Mouse (Mus musculus): ENCODE data around the gene Dbi. TPM values are rescaled to one million over a fixed set of nuclear protein-coding genes. Genes with fewer than 3 reads are reported as not detected.

Gene Dbi
- total and polyA plus RNA-seq, 2 experiments from 2014 or later: 533 to 1,729 TPM

DNA sequence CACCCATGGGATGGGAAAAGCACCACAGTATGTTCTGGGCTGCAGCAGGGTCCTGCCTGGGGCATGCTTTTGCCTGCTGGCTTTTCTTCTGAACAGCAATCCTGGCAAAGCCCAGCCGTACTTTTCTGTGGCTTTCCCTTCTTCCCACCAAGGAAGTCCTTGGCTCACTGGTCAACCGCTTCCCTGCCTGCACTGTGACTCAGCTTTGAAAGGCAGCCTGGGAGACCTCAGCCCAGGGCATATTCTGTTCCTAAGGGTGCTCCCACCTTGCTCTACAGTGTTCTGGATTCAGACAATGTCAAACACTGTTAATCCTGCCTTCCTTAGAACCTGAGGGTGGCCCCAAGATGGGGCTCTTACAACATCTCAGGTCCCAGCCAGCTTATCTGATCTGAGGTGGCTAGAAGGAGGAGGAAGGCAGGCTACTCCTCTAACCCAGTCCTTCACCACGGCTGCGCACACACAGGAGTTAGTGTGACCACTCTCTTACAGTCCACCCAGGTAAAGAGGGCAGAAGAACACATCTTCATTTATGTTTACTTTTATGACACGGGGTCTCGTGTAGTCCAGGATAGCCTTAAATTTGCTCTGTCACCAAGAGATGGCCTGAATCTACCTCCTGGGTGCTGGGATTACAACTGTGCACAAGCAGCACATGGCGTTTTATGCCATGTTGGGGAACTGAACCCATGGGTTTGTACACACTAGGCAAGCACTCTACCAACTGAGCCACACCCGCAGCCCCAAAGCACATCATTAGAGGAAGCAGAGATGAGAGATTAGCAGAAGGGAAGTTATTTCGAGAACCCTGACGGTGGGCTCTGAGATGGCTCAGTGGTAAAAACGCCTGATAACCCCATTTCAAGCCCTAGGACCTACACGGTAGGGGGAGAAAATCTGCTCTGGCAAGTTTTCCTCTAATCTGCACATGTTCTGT is 8.4 kb downstream of the Dbi start:
- Histone ChIP-seq H3K9me3 (ENCODE audit: low read length) (no peaks in the 10 kb centered on the region), H3K9ac (no peak overlapping the region), H3K27me3 (ENCODE audit: insufficient read depth, low read length) (no peaks in the 10 kb centered on the region), H3K36me3 (ENCODE audit: insufficient read depth) (peaks cover 11% of the 10 kb centered on the region), H3K27ac (ENCODE audit: low read depth, low read length) (peak overlapping the region; percentile 40; the same call in 1 of the 2 replicates), H3K4me3 (ENCODE audit: low read depth, low read length) (no peak overlapping the region), H3K4me2 (ENCODE audit: low read depth) (no peak overlapping the region), H3K4me1 (ENCODE audit: insufficient read depth) (no peaks in the 10 kb centered on the region)
- DNase-seq (no peak), ATAC-seq (no peak)
- WGBS: 89% methylated on average over 12 of the region's 12 CpGs
- TF ChIP-seq CTCF (IDR thresholded peaks at IDR 0.05; ENCODE audit: low read depth): no peak

DNA sequence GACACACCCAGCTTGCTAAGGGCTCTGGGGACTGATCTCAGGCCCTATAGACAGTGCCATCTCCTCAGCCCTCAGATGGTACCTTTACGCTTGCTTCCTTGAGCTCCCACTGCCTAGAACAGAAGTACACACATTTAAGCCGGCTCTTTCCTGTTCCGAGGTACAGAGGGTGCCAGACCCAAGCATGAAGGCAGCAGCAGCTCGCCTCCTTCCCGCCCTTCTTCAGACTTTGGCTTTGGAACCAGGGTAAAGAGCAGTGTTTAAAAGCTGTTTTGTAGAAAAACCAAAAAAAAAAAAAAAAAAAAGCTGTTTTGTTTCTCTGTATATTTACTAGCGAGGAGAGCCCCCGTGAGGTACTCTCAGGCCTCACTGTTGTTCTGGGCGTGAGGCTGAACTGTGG is 9.1 kb downstream of the Dbi start:
- no peaks in the 10 kb centered on the region for H3K4me1 ChIP-seq (ENCODE audit: insufficient read depth)
- no peak overlapping the region for H3K4me3 ChIP-seq (ENCODE audit: low read depth, low read length)
- WGBS: 80% methylated on average over 8 of the region's 8 CpGs
- peaks cover 11% of the 10 kb centered on the region for H3K36me3 ChIP-seq (ENCODE audit: insufficient read depth)
- no peaks in the 10 kb centered on the region for H3K9me3 ChIP-seq (ENCODE audit: low read length)
- no peak overlapping the region for H3K9ac ChIP-seq
- ATAC-seq: no peak
- TF ChIP-seq CTCF (IDR thresholded peaks at IDR 0.05; ENCODE audit: low read depth): no peak
- H3K4me2 ChIP-seq (ENCODE audit: low read depth): no peak overlapping the region
- no peak for DNase-seq
- H3K27ac ChIP-seq (ENCODE audit: low read depth, low read length): peak overlapping the region; percentile 40; the same call in 1 of the 2 replicates
- no peaks in the 10 kb centered on the region for H3K27me3 ChIP-seq (ENCODE audit: insufficient read depth, low read length)

DNA sequence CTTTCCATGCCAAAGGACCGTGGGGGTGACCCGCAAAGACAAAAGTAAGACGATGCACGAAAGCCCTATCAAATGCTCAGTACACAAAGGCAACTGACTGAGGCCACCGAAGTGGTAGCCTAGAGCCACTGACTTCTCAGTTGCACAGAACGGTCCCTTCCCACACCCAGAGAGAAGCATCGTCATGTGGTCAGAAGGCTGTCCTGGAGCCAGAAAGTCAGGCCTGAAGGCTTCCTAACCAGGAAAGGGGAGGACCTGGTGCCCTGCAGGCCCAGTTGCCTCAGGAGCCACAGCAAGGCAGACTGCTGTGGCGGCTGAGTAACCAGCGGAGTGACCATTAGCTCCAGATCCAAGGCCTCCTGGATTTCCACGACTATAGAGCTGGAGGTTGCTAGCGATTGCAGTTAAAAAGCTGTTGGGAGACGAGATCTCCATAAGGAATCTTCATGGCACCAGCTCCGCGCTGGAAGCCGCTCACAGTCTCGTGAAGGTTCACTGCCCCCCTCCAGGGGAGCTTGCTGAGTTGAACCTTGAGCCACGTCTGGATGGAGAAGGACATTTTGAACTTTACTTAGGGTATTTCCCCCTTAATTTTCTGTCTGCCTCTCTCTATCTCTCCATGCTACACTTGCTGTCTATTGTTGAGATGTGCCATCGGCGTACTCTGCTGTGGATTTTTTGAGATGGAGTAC is 11.0 kb downstream of the Dbi start:
- no peak overlapping the region for H3K27ac ChIP-seq (ENCODE audit: low read depth, low read length)
- H3K36me3 ChIP-seq (ENCODE audit: insufficient read depth): peaks cover 8% of the 10 kb centered on the region
- no peak overlapping the region for H3K4me3 ChIP-seq (ENCODE audit: low read depth, low read length)
- H3K4me1 ChIP-seq (ENCODE audit: insufficient read depth): no peaks in the 10 kb centered on the region
- ATAC-seq (no peak), DNase-seq (no peak)
- H3K9me3 ChIP-seq (ENCODE audit: low read length): no peaks in the 10 kb centered on the region
- TF ChIP-seq CTCF (IDR thresholded peaks at IDR 0.05; ENCODE audit: low read depth): no peak
- no peak overlapping the region for H3K4me2 ChIP-seq (ENCODE audit: low read depth)
- no peaks in the 10 kb centered on the region for H3K27me3 ChIP-seq (ENCODE audit: insufficient read depth, low read length)
- WGBS: 86% methylated on average over 19 of the region's 19 CpGs
- H3K9ac ChIP-seq: no peak overlapping the region

DNA sequence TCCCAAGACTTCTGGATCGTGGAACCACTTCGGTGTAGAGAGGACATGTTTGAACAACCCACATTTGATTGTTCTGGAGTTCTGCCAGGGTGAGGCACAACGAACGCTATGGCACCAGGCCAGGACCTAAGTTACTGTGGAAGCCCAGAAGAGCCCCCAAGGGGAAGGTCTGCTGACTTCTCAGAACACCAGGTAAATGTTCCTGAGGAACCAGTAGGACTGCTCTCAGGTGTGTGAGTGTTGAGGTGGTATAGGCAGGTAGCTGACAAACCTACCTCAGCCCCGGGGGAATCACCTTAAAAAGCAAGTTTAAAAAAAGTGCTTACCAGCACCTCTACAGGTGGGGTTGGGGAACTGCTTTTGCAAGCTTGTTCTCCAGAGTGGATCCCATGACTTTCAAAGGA is 15.3 kb downstream of the Dbi start:
- no peak for ATAC-seq
- TF ChIP-seq CTCF (IDR thresholded peaks at IDR 0.05; ENCODE audit: low read depth): 0 out of 2 replicates have a peak, but pooled peaks have one; percentile 2
- H3K4me1 ChIP-seq (ENCODE audit: insufficient read depth): no peaks in the 10 kb centered on the region
- no peak for DNase-seq
- no peaks in the 10 kb centered on the region for H3K36me3 ChIP-seq (ENCODE audit: insufficient read depth)
- H3K9ac ChIP-seq: no peak overlapping the region
- no peak overlapping the region for H3K4me2 ChIP-seq (ENCODE audit: low read depth)
- no peaks in the 10 kb centered on the region for H3K9me3 ChIP-seq (ENCODE audit: low read length)
- H3K4me3 ChIP-seq (ENCODE audit: low read depth, low read length): no peak overlapping the region
- no peak overlapping the region for H3K27ac ChIP-seq (ENCODE audit: low read depth, low read length)
- no peaks in the 10 kb centered on the region for H3K27me3 ChIP-seq (ENCODE audit: insufficient read depth, low read length)
- whole genome bisulfite sequencing: 61% methylated on average over 5 of the region's 5 CpGs

DNA sequence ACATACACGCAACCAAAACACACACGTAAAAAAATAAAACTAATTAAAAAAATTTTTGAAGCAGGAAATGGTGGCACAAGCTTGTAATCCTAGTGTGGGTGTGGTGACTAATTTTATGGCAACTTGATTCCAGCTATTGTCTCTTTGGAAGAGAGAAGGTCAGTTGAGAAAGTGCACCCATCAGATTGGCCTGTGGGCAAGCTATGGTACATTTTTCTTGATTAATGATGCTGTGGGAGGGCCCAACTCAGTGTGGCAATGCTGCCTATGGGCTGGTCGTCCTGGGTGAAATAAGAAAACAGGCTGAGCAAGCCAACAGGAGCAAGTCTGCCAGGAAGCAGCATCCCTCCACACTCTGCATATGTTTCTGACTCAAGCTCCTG is 19.7 kb downstream of the Dbi start:
- Histone ChIP-seq H3K4me1 (ENCODE audit: insufficient read depth) (no peaks in the 10 kb centered on the region), H3K36me3 (ENCODE audit: insufficient read depth) (no peaks in the 10 kb centered on the region), H3K4me3 (ENCODE audit: low read depth, low read length) (no peak overlapping the region), H3K27me3 (ENCODE audit: insufficient read depth, low read length) (no peaks in the 10 kb centered on the region), H3K9ac (no peak overlapping the region), H3K9me3 (ENCODE audit: low read length) (no peaks in the 10 kb centered on the region), H3K4me2 (ENCODE audit: low read depth) (no peak overlapping the region), H3K27ac (ENCODE audit: low read depth, low read length) (no peak overlapping the region)
- DNase-seq (no peak), ATAC-seq (no peak)
- WGBS: 88% methylated on average over 3 of the region's 3 CpGs
- TF ChIP-seq CTCF (IDR thresholded peaks at IDR 0.05; ENCODE audit: low read depth): no peak

DNA sequence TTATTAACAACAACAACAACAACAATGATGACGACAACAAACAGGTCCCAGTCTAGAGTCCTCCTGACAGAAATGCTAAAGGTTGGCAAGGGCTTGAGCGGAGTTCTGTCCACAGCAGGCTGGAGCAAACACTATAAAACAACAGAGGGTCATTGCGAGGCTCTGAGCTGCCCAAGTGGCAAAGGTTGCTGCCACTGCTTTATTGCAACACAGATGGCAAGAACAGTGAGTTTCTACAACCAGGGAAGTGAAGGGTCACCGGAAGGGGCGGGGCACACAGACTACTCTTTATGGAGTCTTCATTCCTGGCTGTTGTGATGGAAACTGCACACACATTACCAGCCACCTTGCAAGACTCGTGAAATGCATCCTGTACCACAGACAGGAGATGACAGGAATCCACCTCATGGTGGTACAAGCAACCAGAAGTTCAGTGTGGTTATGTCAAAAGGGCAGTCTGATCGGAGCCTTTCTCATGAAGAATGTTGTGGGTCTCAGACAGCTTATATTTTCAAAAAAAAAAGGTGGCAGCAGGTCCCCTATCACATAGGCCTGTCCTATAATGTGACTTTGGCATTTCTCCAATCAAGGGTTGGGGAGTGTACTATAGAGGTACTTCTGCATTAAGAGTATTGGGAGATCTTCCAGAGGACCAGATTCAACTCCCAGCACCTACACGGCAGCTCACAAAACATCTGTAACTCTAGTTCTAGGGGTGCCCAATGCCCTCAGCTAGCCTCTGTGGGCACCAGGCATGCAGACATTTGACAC is 20.2 kb downstream of the Dbi start:
- no peak for TF ChIP-seq CTCF (IDR thresholded peaks at IDR 0.05; ENCODE audit: low read depth)
- no peak overlapping the region for H3K4me2 ChIP-seq (ENCODE audit: low read depth)
- H3K4me3 ChIP-seq (ENCODE audit: low read depth, low read length): no peak overlapping the region
- H3K27me3 ChIP-seq (ENCODE audit: insufficient read depth, low read length): no peaks in the 10 kb centered on the region
- H3K4me1 ChIP-seq (ENCODE audit: insufficient read depth): no peaks in the 10 kb centered on the region
- DNase-seq (no peak), ATAC-seq (no peak)
- no peaks in the 10 kb centered on the region for H3K9me3 ChIP-seq (ENCODE audit: low read length)
- H3K27ac ChIP-seq (ENCODE audit: low read depth, low read length): no peak overlapping the region
- 77% methylated on average over 8 of the region's 8 CpGs for WGBS
- H3K9ac ChIP-seq: no peak overlapping the region
- H3K36me3 ChIP-seq (ENCODE audit: insufficient read depth): no peaks in the 10 kb centered on the region
